Mouse (Mus musculus) midbrain, embryonic 14.5 days (tissue): ENCODE data around the gene Slc6a11. TPM values are rescaled to one million over a fixed set of nuclear protein-coding genes. Genes with fewer than 3 reads are reported as not detected.

Experiments
- ATAC-seq: fragments of 200-750 bp; cut with Nextera tagmentation; 2 replicates; pipeline ENCODE4 v1.8.0; 2017; ENCODE audit warnings: moderate number of reproducible peaks, moderate library complexity; ENCODE audit not compliant: low FRiP score, low TSS enrichment
- DNase-seq: peaks from one replicate; pipeline ENCODE4 v3.0.0-alpha.2; 2015
- H3K27ac ChIP-seq: fragments of 300-500 bp; sonication (generic); replicated peaks from 2 replicates; pipeline ENCODE4 v1.5.1; 2014; ENCODE audit warnings: mild to moderate bottlenecking, low read depth, low read length, moderate library complexity
- H3K27me3 ChIP-seq: fragments of 300-500 bp; sonication (generic); 2 replicates; pipeline ENCODE4 v1.6.1; 2014; ENCODE audit warnings: low read length, control low read depth, mixed read lengths; ENCODE audit not compliant: control insufficient read depth, insufficient read depth
- H3K36me3 ChIP-seq: fragments of 300-500 bp; sonication (generic); 2 replicates; pipeline ENCODE4 v1.6.1; 2014; ENCODE audit warnings: low read length, control low read depth; ENCODE audit not compliant: control insufficient read depth, insufficient read depth
- H3K4me1 ChIP-seq: fragments of 300-500 bp; sonication (generic); 2 replicates; pipeline ENCODE4 v1.6.1; 2014; ENCODE audit warnings: mild to moderate bottlenecking, antibody characterized with exemption, low read length, control low read depth; ENCODE audit not compliant: control insufficient read depth, insufficient read depth
- H3K4me2 ChIP-seq: fragments of 300-500 bp; sonication (generic); 2 replicates; pipeline ENCODE4 v1.6.1; 2014; ENCODE audit warnings: mild to moderate bottlenecking, low read length, moderate library complexity
- H3K4me3 ChIP-seq: fragments of 300-500 bp; sonication (generic); replicated peaks from 2 replicates; pipeline ENCODE4 v1.5.1; 2014; ENCODE audit warnings: low read depth, low read length
- H3K9ac ChIP-seq: fragments of 300-500 bp; sonication (generic); replicated peaks from 2 replicates; pipeline ENCODE4 v1.6.1; 2014; ENCODE audit warnings: mild to moderate bottlenecking, low read length, moderate library complexity
- H3K9me3 ChIP-seq: fragments of 300-500 bp; sonication (generic); 2 replicates; pipeline ENCODE4 v1.6.1; 2016; ENCODE audit warnings: low read length, control low read depth, mixed read lengths; ENCODE audit not compliant: control insufficient read depth
- WGBS: fragments of 180-500 bp; shearing (Covaris S2); extraction: QIAGEN DNeasy Blood & Tissue Kit; methylation state at CpG from one replicate; pipeline ENCODE4 v1.1.7; 2014; 5-methylcytosine and 5-hydroxymethylcytosine counted together
- polyA plus RNA-seq: library from polyadenylated mRNA; unstranded; fragments of >200 nt; fragmentation: Nextera tagmentation; extraction: Ambion mirVana; gene quantifications from 2 replicates; pipeline ENCODE4 v1.2.1, GENCODE M21; 2014

Slc6a11 gene
- polyA plus RNA-seq, 1 experiment from 2014 or later: 15.0 TPM

DNA sequence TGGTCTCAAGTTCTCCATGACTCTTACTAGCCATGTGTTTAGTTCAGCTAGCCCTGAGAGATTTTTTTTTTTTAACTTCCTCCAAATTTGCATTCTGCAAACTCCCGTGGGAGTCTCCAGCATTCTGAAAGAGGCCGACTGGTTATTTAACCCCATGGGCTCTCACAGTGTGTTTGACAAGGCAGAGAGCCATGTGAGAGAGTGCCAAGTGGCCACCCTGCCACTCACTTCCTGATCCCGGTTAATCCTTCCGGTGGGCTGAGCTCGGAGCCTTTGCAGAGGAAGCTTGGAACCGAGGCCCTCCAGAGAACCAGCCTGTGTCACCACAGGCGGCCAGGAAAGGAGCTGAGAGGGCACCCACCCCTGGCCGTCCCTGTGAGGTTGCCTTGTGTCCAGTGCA lies 162.5 kb downstream of the Slc6a11 start:
- no peak for ATAC-seq
- no peaks in the 10 kb centered on the region for H3K36me3 ChIP-seq
- no peaks in the 10 kb centered on the region for H3K27me3 ChIP-seq
- DNase-seq: peak; percentile 53
- peaks cover 86% of the 10 kb centered on the region for H3K4me1 ChIP-seq
- 19% methylated on average over 8 of the region's 8 CpGs for WGBS
- H3K27ac ChIP-seq: peak overlapping the region; percentile 66
- H3K4me2 ChIP-seq: peak overlapping the region; percentile 10; the same call in 1 of the 2 replicates
- H3K4me3 ChIP-seq: no peak overlapping the region
- no peaks in the 10 kb centered on the region for H3K9me3 ChIP-seq
- no peak overlapping the region; the same call in 1 of the 2 replicates for H3K9ac ChIP-seq

DNA sequence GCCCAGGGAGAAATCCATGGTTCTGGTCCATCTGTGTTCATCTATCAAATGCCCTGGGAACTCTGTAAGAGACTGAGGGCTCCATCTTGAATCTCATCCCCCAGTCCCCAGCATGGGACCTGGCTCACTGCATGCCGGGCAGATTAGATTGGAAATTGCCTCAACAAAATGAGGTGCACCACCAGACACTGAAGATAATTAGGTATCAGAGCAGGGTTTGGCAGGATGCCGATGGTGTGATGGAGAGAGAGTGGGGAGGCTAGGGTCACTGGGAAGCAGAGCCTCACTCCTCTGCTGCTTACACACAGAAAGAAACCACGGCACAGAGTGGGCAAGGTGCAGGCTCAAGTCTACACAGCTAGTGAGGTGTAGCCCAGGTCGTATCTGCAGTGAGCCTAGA lies 164.0 kb downstream of the Slc6a11 start:
- H3K4me1 ChIP-seq: peaks cover 72% of the 10 kb centered on the region
- H3K4me2 ChIP-seq: no peak overlapping the region
- H3K36me3 ChIP-seq: no peaks in the 10 kb centered on the region
- ATAC-seq: no peak
- no peaks in the 10 kb centered on the region for H3K9me3 ChIP-seq
- H3K4me3 ChIP-seq: no peak overlapping the region
- H3K27ac ChIP-seq: no peak overlapping the region
- H3K9ac ChIP-seq: no peak overlapping the region
- no peak for DNase-seq
- 71% methylated on average over 4 of the region's 4 CpGs for WGBS
- no peaks in the 10 kb centered on the region for H3K27me3 ChIP-seq

DNA sequence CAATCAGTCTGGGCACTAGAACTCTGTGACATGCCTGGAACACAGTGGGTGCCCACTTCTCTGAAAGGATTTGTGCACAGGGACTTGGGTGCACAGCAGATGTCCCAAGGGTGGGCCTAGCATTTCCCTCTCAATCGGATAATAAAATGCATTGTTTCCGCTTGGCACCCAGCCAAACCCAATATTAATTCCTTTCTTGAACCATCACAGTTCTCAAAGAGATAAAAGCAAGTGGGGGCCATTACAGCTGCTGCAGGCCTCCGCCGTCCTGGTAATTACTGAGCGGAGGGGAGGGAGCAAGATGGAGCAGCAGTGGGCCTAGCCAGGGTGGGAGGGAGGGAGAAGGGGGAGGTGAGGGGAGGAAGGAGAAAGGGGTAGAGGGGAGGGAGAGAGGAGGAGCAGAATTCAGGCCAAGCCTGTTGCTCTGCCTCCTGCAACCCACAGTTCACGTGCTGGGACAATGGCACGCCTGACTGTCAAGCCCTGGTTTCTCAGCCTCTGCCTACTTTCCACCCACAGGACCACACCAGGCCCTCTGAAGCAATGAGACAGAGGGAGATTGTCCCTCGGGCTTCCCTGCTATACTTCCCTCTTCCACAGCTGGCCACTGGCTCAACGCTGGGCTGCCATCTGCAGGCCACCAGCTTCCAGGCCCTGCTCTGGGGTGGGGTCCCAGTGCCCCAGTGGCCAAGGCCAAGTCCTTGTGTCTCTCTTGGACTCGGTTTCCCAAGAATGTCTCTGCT lies 166.4 kb downstream of the Slc6a11 start:
- ATAC-seq: peak; percentile 55
- Histone ChIP-seq H3K27me3 (no peaks in the 10 kb centered on the region), H3K27ac (peak overlapping the region; percentile 80), H3K9me3 (no peaks in the 10 kb centered on the region), H3K4me2 (peak overlapping the region; percentile 11; the same call in 1 of the 2 replicates), H3K36me3 (peaks cover 13% of the 10 kb centered on the region; the same call in 1 of the 2 replicates), H3K9ac (no peak overlapping the region), H3K4me3 (no peak overlapping the region), H3K4me1 (peaks cover 48% of the 10 kb centered on the region)
- peak; percentile 82 for DNase-seq
- 20% methylated on average over 10 of the region's 10 CpGs for WGBS

Other genes with a start within 250 kb of the Slc6a11 start
- gene Atp2b2, start 88.6 kb upstream of the Slc6a11 start, polyA plus RNA-seq: 23.5 and 24.1 TPM in 2 replicates
- gene Slc6a1, start 151.4 kb downstream of the Slc6a11 start, polyA plus RNA-seq: 116 and 125 TPM in 2 replicates